Mouse (Mus musculus) erythroblast, adult 5-6 weeks (primary cell): Measurements from ENCODE around the gene Rps28. TPM values are rescaled to one million over a fixed set of nuclear protein-coding genes. Genes with fewer than 3 reads are reported as not detected.
"Not testable (repeated sequence)": the region's sequence is repeated elsewhere in the genome, so short reads cannot be mapped to it uniquely, and the experiment has no call there.

ENCODE experiments used
- ATAC-seq: replicated peaks from 2 replicates; pipeline ENCODE4 v1.8.0; 2016; ENCODE audit warnings: moderate number of reproducible peaks, mild to moderate bottlenecking, moderate TSS enrichment, inconsistent platforms; ENCODE audit not compliant: poor library complexity, low FRiP score, severe bottlenecking
- total RNA-seq, 2 experiments: library from RNA; stranded (forward) in 1 of 2; stranded (reverse) in 1 of 2; fragments of 150-400 nt in 1 of 2; fragments of 200-764, 138-1000 nt in 1 of 2; gene quantifications; 2 replicates each; pipeline versions ENCODE4 v1.2.3 to v1.2.4; 2015 to 2017; ENCODE audit warnings: low replicate concordance in 2 of 2

The Rps28 gene
- total RNA-seq (2015; ENCODE audit: low replicate concordance) (216 and 275 TPM in 2 replicates), total RNA-seq (2017; ENCODE audit: low replicate concordance) (302 and 335 TPM in 2 replicates)

- peak; percentile 96 for ATAC-seq
Observed at GRCm38 (mm10) chr17:33824084-33824996, at the start of gene Rps28, which contains the start of gene Ndufa7. Rps28 (minus strand) TSS chr17:33824562. Ndufa7 (plus strand) TSS chr17:33824572.

- not testable (repeated sequence) for ATAC-seq
Observed at GRCm38 (mm10) chr17:33873537-33873936, 49.2 kb upstream of the Rps28 start, which contains the start of gene Gm7029. Gm7029 (plus strand) TSS chr17:33873837.

GRCm38 (mm10) chr17:33865330-33866030 is 41.1 kb upstream of the Rps28 start:
- ATAC-seq = peak; percentile 82

GRCm38 (mm10) chr17:33857816-33858215 is 33.5 kb upstream of the Rps28 start:
- ATAC-seq = no peak

GRCm38 (mm10) chr17:33851331-33851730 is 27.0 kb upstream of the Rps28 start:
- no peak for ATAC-seq

GRCm38 (mm10) chr17:33848139-33848538 is 23.8 kb upstream of the Rps28 start:
- ATAC-seq = no peak

- ATAC-seq = no peak
Observed at GRCm38 (mm10) chr17:33844196-33844595, 19.8 kb upstream of the Rps28 start.

- ATAC-seq = peak; percentile 94
Observed at GRCm38 (mm10) chr17:33842966-33843795, 18.8 kb upstream of the Rps28 start, which contains the start of gene Cd320. Cd320 (plus strand) TSS chr17:33843091.

- ATAC-seq = no peak
Observed at GRCm38 (mm10) chr17:33829561-33829960, 5.2 kb upstream of the Rps28 start.

- ATAC-seq = no peak
Observed at GRCm38 (mm10) chr17:33828892-33829291, 4.5 kb upstream of the Rps28 start.

- ATAC-seq = peak; percentile 66
Observed at GRCm38 (mm10) chr17:33826850-33827249, 2.5 kb upstream of the Rps28 start.

- ATAC-seq = no peak
Observed at GRCm38 (mm10) chr17:33825462-33825861, 1.1 kb upstream of the Rps28 start.

- ATAC-seq = not testable (repeated sequence)
Observed at GRCm38 (mm10) chr17:33824997-33825330, 602 bp upstream of the Rps28 start.

GRCm38 (mm10) chr17:33823171-33823570 is 1.2 kb downstream of the Rps28 start:
- not testable (repeated sequence) for ATAC-seq

- no peak for ATAC-seq
Observed at GRCm38 (mm10) chr17:33822436-33822959, 1.9 kb downstream of the Rps28 start.

GRCm38 (mm10) chr17:33817969-33818643 is 6.3 kb downstream of the Rps28 start:
- ATAC-seq = no peak

- peak; percentile 93 for ATAC-seq
Observed at GRCm38 (mm10) chr17:33817184-33817968, 7.0 kb downstream of the Rps28 start.

GRCm38 (mm10) chr17:33816612-33817011 is 7.8 kb downstream of the Rps28 start:
- no peak for ATAC-seq
